Mouse (Mus musculus) erythroblast, embryonic 14.5 days (primary cell): ENCODE measurements around the gene Akap13.

Experiments used
- GATA1 ChIP-seq: IDR thresholded peaks from 2 replicates; pipeline ENCODE4 v1.6.1; 2012; ENCODE audit warnings: low read length, inconsistent platforms, mixed read lengths
- TAL1 ChIP-seq: IDR thresholded peaks from 3 replicates; pipeline ENCODE4 v1.6.1; 2012; ENCODE audit warnings: low read length, inconsistent platforms, mixed read lengths

GRCm38 (mm10) chr7:75653684-75654317 is 198.5 kb downstream of the Akap13 start:
- TF ChIP-seq GATA1: no peak
- TF ChIP-seq TAL1: no peak
